Mouse (Mus musculus): ENCODE measurements around the gene Spryd7. TPM values are rescaled to one million over a fixed set of nuclear protein-coding genes. Genes with fewer than 3 reads are reported as not detected.

The Spryd7 gene
- total and polyA plus RNA-seq, 3 experiments = 16.3 to 56.8 (median 50.0) TPM

GRCm38 (mm10) chr14:61516471-61517426 lies 39.9 kb downstream of the Spryd7 start:
- Histone ChIP-seq H3K4me1 (ENCODE audit: control insufficient read depth, insufficient read depth, low read length) (no peaks in the 10 kb centered on the region), H3K27ac (no peak overlapping the region), H3K9ac (ENCODE audit: low read depth, low read length) (no peak overlapping the region), H3K36me3 (ENCODE audit: control insufficient read depth, insufficient read depth, low read length) (no peaks in the 10 kb centered on the region), H3K79me2 (replicated peaks; ENCODE audit: control insufficient read depth, insufficient read depth, low read length) (no peaks in the 10 kb centered on the region), H3K4me3 (no peak overlapping the region), H3K27me3 (ENCODE audit: control insufficient read depth, insufficient read depth, low read length) (no peaks in the 10 kb centered on the region)
- intact Hi-C loops (cut with DNase I) = no loop called here
- no peak for DNase-seq
- WGBS = 74% methylated on average over 9 of the region's 9 CpGs
- TF ChIP-seq POLR2A (IDR thresholded peaks at IDR 0.05; ENCODE audit: insufficient read depth, low read depth, low read length) = no peak
- TF ChIP-seq CTCF (IDR thresholded peaks at IDR 0.05) = no peak
- TF ChIP-seq EP300 (IDR thresholded peaks at IDR 0.05; ENCODE audit: insufficient read depth, low read depth, low read length) = no peak

- H3K27ac ChIP-seq = no peak overlapping the region
- no peak overlapping the region for H3K9ac ChIP-seq (ENCODE audit: low read depth, low read length)
- H3K4me3 ChIP-seq = no peak overlapping the region
- H3K4me1 ChIP-seq (ENCODE audit: control insufficient read depth, insufficient read depth, low read length) = no peaks in the 10 kb centered on the region
- no peaks in the 10 kb centered on the region for H3K36me3 ChIP-seq (ENCODE audit: control insufficient read depth, insufficient read depth, low read length)
- intact Hi-C loops (cut with DNase I) = no loop called here
- DNase-seq = no peak
- H3K79me2 ChIP-seq (replicated peaks; ENCODE audit: control insufficient read depth, insufficient read depth, low read length) = no peaks in the 10 kb centered on the region
- WGBS = 85% methylated on average over 2 of the region's 2 CpGs
- H3K27me3 ChIP-seq (ENCODE audit: control insufficient read depth, insufficient read depth, low read length) = no peaks in the 10 kb centered on the region
- no peak for TF ChIP-seq POLR2A (IDR thresholded peaks at IDR 0.05; ENCODE audit: insufficient read depth, low read depth, low read length)
These were observed 45.2 kb downstream of the Spryd7 start for GRCm38 (mm10) chr14:61511494-61511893.

GRCm38 (mm10) chr14:61497716-61498490 lies 58.8 kb downstream of the Spryd7 start:
- TF ChIP-seq CTCF (IDR thresholded peaks at IDR 0.05) (peak; percentile 82), POLR2A (IDR thresholded peaks at IDR 0.05; ENCODE audit: insufficient read depth, low read depth, low read length) (no peak), EP300 (IDR thresholded peaks at IDR 0.05; ENCODE audit: insufficient read depth, low read depth, low read length) (peak; percentile 55; the same call in 1 of the 2 replicates)
- intact Hi-C loops (cut with DNase I) = loop anchor here (1.0 to 5.0 kb wide), 3 partner anchors 57 to 167 kb away; no protein-coding TSS in a partner anchor

GRCm38 (mm10) chr14:61493511-61494135 lies 63.1 kb downstream of the Spryd7 start:
- TF ChIP-seq EP300 (IDR thresholded peaks at IDR 0.05; ENCODE audit: insufficient read depth, low read depth, low read length) (no peak), POLR2A (IDR thresholded peaks at IDR 0.05; ENCODE audit: insufficient read depth, low read depth, low read length) (no peak), CTCF (IDR thresholded peaks at IDR 0.05) (no peak)
- no peaks in the 10 kb centered on the region for H3K4me1 ChIP-seq (ENCODE audit: control insufficient read depth, insufficient read depth, low read length)
- no peaks in the 10 kb centered on the region for H3K36me3 ChIP-seq (ENCODE audit: control insufficient read depth, insufficient read depth, low read length)
- intact Hi-C loops (cut with DNase I) = no loop called here
- H3K9ac ChIP-seq (ENCODE audit: low read depth, low read length) = no peak overlapping the region
- no peaks in the 10 kb centered on the region for H3K79me2 ChIP-seq (replicated peaks; ENCODE audit: control insufficient read depth, insufficient read depth, low read length)
- peak in 1 of 2 experiments; percentile 24 for DNase-seq
- WGBS = 59% methylated on average over 6 of the region's 6 CpGs
- no peaks in the 10 kb centered on the region for H3K27me3 ChIP-seq (ENCODE audit: control insufficient read depth, insufficient read depth, low read length)
- H3K4me3 ChIP-seq = no peak overlapping the region
- H3K27ac ChIP-seq = no peak overlapping the region

More at GRCm38 (mm10) chr14:61497716-61498490, 58.8 kb downstream of the Spryd7 start:
- Histone ChIP-seq H3K27ac (no peak overlapping the region), H3K4me3 (no peak overlapping the region), H3K79me2 (replicated peaks; ENCODE audit: control insufficient read depth, insufficient read depth, low read length) (no peaks in the 10 kb centered on the region), H3K27me3 (ENCODE audit: control insufficient read depth, insufficient read depth, low read length) (no peaks in the 10 kb centered on the region), H3K9ac (ENCODE audit: low read depth, low read length) (no peak overlapping the region), H3K36me3 (ENCODE audit: control insufficient read depth, insufficient read depth, low read length) (no peaks in the 10 kb centered on the region), H3K4me1 (ENCODE audit: control insufficient read depth, insufficient read depth, low read length) (no peaks in the 10 kb centered on the region)
- WGBS = 41% methylated on average over 20 of the region's 20 CpGs
- peak; percentile 75 to 88 for DNase-seq

Other genes starting within 250 kb of the Spryd7 start
- under 1 TPM; 0.42 to 0.75 TPM for gene Arl11, start 247.1 kb downstream of the Spryd7 start, total RNA-seq (2021)
- gene Arl11, start 247.1 kb downstream of the Spryd7 start, polyA plus RNA-seq (2012; rRNA removed) = 0.80 and 0.85 TPM in 2 replicates
- gene Ebpl, start 196.4 kb downstream of the Spryd7 start, total RNA-seq (2021) = 1 to 10 TPM in 1 of 2 experiments, under 1 TPM in 1; 0.98 to 1.2 TPM
- 1.0 and 1.3 TPM in 2 replicates for gene Ebpl, start 196.4 kb downstream of the Spryd7 start, polyA plus RNA-seq (2012; rRNA removed)
- gene Kpna3, start 117.0 kb downstream of the Spryd7 start, total RNA-seq (2021) = 10 to 100 TPM; 51.3 to 53.4 TPM
- gene Kpna3, start 117.0 kb downstream of the Spryd7 start, polyA plus RNA-seq (2012; rRNA removed) = 16.1 and 41.1 TPM in 2 replicates
- 1 to 10 TPM; 6.6 to 7.5 TPM for gene Trim13, start 41.4 kb upstream of the Spryd7 start, total RNA-seq (2021)
- gene Trim13, start 41.4 kb upstream of the Spryd7 start, polyA plus RNA-seq (2012; rRNA removed) = 4.8 and 11.0 TPM in 2 replicates
- under 1 TPM in 1 of 2 experiments, not detected in 1; 0.13 TPM for gene Kcnrg, start 50.6 kb upstream of the Spryd7 start, total RNA-seq (2021)
- 0.09 and 0.51 TPM in 2 replicates for gene Kcnrg, start 50.6 kb upstream of the Spryd7 start, polyA plus RNA-seq (2012; rRNA removed)

All from heart, adult 2 months (tissue).